Mouse (Mus musculus): ENCODE results near the gene Gm20806.
"Not testable (repeated sequence)": the region's sequence is repeated elsewhere in the genome, so short reads cannot be mapped to it uniquely, and the experiment has no call there.

The Gm20806 gene

DNA sequence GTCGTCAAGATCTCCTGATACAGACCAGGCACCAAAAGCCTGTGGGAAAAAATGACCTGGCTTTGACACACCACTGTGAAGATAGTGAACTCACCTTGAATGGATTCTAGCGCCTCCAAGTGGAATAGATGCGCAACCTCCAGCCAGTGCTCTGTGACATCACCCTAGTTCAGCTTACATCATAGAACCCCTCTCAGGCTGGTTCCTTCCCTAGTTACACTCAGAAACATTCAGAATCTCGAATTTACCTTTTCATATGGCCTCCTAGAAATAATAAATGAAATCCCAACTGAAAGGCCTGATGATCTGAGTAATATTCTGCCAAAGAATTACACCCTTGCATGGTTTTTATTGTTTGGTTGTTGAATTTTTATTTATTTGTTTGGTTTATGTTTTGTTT is at the start of gene Gm20806:
Gene Gm20806 (minus strand): TSS at position 101 of the 400 bp plus-strand sequence.
- in situ Hi-C loops (cut with MboI) = not testable (repeated sequence)
